Mouse (Mus musculus) lung, postnatal 0 days (tissue): ENCODE measurements at regions not wholly inside any gene's neighbourhood (a gene's known extent, or its start where the extent isn't known, plus 50 kb on each side); places are given as distances from the start of the nearest gene placed in this dataset.
A peak's percentile ranks its signal among the peaks of the same experiment; 100 is the strongest.

Experiments used
- CTCF ChIP-seq: IDR thresholded peaks from 2 replicates; pipeline ENCODE4 v1.5.1; 2016; ENCODE audit warnings: antibody characterized with exemption, mild to moderate bottlenecking
- EP300 ChIP-seq: IDR thresholded peaks from 2 replicates; pipeline ENCODE4 v1.6.1; 2016; ENCODE audit warnings: antibody characterized with exemption, mild to moderate bottlenecking, control low read depth

- TF ChIP-seq CTCF (0 out of 2 replicates have a peak, but pooled peaks have one; percentile 5), EP300 (no peak)
Observed at GRCm38 (mm10) chr13:107645865-107646645, 398.2 kb upstream of the Smim15 start.
